Mouse (Mus musculus) gonadal fat pad, adult 2 months (tissue): Measurements from ENCODE around the gene Sowahc. TPM values are rescaled to one million over a fixed set of nuclear protein-coding genes. Genes with fewer than 3 reads are reported as not detected.
A peak's percentile ranks its signal among the peaks of the same experiment; 100 is the strongest.

ENCODE experiments used
- DNase-seq: peaks from one replicate; pipeline ENCODE4 v3.0.0-alpha.2; 2012; ENCODE audit warnings: low read depth
- polyA plus RNA-seq: library from polyadenylated mRNA; depleted of rRNA; stranded (reverse); fragments of >200 nt; gene quantifications from 2 replicates; pipeline ENCODE4 v1.2.3, GENCODE M21; 2012; rRNA removed

The Sowahc gene
- 8.4 and 9.4 TPM in 2 replicates for polyA plus RNA-seq

DNA sequence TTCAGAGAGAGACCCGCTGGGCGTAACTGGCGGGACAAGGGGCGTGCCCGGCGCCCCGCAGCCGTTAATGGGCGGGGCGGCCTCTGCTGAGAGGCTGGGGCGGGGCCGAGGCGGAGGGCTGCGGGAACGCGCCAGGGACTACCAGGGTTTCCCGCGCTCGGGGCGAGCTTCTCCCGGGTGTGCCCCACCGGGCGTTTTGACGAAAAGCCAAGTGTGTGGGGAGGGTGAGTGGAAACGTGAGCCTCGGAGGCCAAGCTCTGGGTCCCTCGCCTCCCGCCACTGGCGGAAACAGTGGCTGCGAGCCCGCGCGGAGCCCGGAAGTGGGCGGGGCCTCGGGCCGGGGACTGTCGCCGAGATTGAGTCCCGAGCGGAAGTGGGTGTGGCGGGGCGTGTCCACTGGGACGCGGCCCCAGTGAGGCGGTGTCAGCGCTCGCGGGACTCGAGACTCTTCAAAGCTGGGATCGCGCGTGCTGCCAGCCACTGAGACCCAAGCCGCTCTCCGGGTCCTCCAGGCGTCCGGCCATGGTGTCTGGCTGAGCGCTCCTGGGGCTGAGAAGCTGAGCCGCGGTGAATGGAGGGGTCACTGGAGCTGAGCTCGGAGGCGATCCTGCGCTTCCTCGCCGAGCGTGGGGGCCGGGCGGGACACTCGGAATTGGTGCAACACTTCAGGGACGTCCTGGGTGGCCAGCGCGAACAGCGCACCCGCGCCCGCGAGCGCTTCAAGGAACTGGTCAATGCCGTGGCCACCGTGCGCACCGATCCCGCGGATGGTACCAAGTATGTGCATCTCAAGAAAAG, at the start of gene Sowahc, which contains the start of gene Sept10:
Gene Sowahc (plus strand): TSS at position 481 of the 798 bp plus-strand sequence.
Gene Sept10 (minus strand): TSS at position 375 of the 798 bp plus-strand sequence.
- peak; percentile 36 for DNase-seq

DNA sequence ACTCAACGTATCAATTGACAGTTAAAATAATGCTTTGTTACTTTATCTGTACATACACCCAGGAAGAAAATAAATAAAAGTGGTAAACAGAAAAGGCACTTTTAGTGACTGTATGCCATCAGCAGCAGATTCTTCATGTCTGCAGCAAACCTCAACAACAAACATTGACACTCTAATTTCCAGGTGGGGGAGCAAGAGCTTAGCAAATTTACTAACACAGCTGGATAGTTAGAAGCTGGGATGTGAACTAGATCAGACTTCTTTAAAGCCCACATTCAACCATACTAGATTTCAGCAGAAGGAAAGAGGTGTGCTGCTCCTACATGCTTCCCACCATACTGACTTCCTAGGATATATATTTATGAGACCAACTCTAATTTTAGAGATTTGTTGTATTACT, 49.2 kb upstream of the Sowahc start:
- no peak for DNase-seq

DNA sequence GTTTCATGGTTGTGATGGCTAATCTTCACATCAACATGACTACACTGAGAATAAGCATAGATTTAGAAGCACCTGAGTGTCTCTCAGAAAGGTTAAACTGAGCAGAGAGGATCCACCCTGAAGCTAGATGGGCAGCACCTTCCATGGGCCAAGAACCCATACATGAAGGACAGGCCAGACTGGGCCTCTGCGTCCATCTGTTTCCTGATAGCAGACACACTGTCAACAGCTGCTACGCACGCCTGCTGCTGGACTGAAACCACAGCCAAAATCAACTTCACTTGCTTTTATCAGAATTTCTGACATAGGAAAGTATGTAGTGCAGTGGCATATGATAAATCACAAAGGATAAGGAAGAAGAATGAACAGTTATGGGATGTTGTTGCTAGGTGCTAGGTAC, 42.1 kb upstream of the Sowahc start:
- DNase-seq: no peak

DNA sequence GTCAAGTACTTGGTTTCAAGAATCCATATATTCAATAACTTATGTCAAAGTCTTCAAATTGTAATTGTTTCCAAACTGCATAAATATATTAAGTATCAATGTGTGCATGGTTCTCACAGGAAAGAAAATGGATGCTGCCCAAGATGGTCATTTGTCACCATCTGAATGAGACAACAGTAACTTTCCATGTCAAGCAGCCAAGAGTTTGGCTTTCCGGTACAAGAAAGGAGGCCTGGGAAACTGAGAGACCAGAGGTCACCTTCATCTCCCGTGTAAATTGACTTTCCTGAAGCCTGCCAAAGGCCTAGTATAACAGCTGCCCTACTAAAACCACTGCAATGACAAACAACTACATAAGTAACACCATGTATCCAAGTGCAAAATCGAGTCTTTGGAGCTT, 39.4 kb upstream of the Sowahc start:
- DNase-seq: no peak

- peak; percentile 19 for DNase-seq
These were observed 26.9 kb upstream of the Sowahc start for GRCm38 (mm10) chr10:59194891-59195290.

DNA sequence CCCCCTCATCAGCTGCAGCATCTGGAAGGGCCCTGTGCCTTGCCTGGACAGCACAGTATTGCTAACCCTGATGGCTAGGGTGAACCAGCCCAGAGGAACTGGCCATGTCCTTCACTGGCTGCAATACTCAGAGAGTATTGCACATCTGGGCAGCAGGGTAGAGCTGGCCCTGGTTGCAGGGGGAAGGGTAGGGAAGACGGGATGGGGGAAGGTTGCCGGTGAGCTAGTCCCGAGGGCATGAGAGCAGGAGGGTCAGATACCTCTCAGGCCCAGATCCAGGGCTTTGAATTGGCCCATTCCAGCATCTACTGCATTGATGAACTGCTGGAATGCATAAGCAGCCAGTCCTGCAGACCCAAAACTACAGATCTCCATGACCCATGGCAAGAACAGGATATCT, 25.0 kb upstream of the Sowahc start:
- DNase-seq: no peak

GRCm38 (mm10) chr10:59200011-59200410, 21.7 kb upstream of the Sowahc start:
- DNase-seq: no peak

- DNase-seq: no peak
These were observed 805 bp upstream of the Sowahc start for GRCm38 (mm10) chr10:59220824-59221472.

- DNase-seq: no peak
These were observed 733 bp downstream of the Sowahc start for GRCm38 (mm10) chr10:59222271-59223101.

- no peak for DNase-seq
These were observed 1.5 kb downstream of the Sowahc start for GRCm38 (mm10) chr10:59223301-59223700.

GRCm38 (mm10) chr10:59223890-59224289, 2.1 kb downstream of the Sowahc start:
- no peak for DNase-seq

- no peak for DNase-seq
These were observed 3.4 kb downstream of the Sowahc start for GRCm38 (mm10) chr10:59225137-59225536.

DNA sequence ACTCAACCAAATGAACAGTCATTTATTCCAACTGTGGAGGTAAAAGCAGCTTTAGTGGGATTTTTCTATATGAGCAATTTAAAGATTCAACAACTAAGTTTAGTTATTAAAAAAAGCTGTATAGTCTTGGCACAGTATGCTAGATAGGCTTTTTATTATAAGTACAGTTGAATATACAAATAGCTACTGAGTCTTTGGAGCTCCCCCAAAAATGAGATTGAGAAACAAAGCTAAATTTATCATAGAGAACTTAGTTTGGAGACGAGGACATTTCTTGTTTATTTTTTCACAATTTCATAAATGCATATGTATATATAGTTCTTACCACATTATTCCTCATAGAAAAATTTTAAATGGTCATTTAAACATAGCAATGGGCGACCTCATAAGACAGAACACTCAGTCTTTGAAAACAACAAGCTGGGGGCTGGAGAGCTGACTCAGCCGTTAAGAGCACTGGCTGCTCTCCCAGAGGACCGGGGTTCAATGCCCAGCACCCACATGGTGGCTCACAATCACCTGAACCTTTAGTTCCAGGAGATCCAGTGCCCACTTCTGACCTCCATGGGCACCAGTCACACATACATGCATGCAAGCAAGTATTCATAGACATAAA, 7.6 kb downstream of the Sowahc start:
- no peak for DNase-seq

- DNase-seq: no peak
These were observed 13.5 kb downstream of the Sowahc start for GRCm38 (mm10) chr10:59235227-59235626.

GRCm38 (mm10) chr10:59235847-59236246, 14.1 kb downstream of the Sowahc start:
- no peak for DNase-seq

DNA sequence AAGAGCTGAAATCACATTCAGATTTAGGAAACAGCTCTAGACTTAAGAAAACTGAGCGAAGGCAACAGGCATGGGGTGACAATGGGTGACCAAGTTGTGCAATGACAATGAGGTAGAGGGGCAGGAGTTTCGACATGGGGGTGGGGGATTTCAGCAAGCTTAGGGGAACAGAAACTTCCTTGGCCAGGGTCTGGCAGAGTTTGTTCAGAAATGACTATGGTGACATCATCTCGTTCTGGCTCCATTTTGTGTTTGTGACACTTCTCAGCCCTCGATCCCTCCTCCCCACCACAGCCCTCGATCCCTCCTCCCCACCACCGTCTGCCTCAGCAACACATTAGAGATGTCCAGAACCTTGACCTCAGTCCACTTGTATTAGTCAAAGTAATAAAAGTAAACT, 14.7 kb downstream of the Sowahc start:
- DNase-seq: no peak

- DNase-seq: no peak
These were observed 16.0 kb downstream of the Sowahc start for GRCm38 (mm10) chr10:59237757-59238156.

DNA sequence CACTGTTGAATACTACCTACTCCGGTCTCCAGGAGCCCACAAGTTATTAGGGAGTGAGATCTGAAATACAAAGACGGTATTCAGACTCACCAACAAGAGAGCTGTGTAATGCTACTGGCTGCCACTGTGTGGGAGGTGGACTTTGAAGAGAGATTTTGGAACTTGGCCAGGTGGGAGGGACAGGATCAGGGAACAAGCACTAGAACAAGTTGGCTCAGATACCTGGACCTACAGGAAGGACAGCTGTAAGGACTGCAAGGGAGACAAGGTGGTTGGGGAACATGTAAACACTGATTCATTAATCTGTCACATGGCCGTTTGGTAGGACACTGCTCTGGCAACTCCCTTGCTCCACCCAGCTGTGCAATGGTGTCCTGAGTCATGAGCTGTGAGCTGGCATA, 19.4 kb downstream of the Sowahc start:
- DNase-seq: peak; percentile 100

GRCm38 (mm10) chr10:59249531-59249930, 27.8 kb downstream of the Sowahc start:
- no peak for DNase-seq

DNA sequence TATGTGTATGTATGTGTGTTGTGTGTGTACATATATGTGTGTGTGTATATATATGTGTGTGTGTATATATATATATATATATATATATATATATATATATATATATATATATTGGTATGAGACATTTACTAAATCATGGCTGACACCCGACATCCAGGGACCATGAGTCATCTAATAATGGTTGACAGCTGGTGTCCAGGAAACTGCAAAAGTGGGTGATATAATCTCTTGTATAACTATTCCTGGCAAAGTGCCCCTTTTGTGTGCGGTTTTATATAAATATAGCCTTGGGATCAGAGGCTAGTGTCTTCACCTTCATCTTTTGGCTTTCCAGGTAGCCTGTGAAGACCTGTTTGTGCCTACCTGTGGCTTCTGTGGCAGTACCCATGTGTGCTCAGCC, 28.9 kb downstream of the Sowahc start:
- peak; percentile 46 for DNase-seq

- DNase-seq: no peak
These were observed 30.2 kb downstream of the Sowahc start for GRCm38 (mm10) chr10:59251980-59252379.

DNA sequence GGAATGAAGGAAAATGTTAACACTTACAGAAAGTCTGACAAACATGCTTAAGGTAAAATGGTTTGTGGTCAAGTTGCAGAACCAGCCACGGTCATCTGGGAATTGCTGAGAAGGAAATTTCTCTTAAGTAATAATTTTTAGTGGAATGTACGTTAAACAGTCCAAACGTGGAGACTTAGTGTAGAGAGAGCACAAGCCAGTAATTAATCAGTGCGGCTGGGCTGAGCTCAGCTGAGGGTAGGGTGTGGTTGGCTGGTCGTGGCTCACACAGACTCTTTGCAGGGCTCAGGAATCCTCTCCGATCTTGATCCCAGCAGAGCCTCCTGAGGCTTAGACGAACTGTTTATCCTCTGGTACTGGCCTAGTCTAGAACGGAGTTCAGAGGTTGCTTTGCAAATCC, 30.6 kb downstream of the Sowahc start:
- no peak for DNase-seq
